Mouse (Mus musculus) kidney, adult 8-10 months (tissue): Measurements from ENCODE around the gene Fcgr4.

Experiments
- DNase-seq, 2 experiments: peaks; one replicate each; pipeline ENCODE4 v3.0.0; 2022

Gene Fcgr4

DNA sequence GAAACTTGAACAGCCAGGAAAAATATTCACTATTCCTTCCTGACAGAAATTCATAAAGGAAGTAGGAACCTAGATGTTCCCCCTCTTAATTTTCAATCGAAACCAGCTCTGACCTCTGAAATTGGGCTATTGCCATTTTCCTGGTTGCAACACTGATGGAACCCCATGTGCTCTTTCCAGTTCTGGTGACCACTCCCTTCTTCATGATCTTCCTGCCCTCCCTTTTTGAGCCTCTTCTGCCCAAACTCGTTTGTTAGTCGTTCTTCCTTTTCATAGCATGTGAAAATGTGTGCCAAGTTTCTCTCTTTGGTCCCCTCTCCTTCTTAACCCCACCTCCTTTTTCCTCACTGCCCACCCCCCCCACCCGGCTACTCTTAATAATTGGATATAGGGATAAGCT lies 7.0 kb upstream of the Fcgr4 start:
- DNase-seq: no peak

DNA sequence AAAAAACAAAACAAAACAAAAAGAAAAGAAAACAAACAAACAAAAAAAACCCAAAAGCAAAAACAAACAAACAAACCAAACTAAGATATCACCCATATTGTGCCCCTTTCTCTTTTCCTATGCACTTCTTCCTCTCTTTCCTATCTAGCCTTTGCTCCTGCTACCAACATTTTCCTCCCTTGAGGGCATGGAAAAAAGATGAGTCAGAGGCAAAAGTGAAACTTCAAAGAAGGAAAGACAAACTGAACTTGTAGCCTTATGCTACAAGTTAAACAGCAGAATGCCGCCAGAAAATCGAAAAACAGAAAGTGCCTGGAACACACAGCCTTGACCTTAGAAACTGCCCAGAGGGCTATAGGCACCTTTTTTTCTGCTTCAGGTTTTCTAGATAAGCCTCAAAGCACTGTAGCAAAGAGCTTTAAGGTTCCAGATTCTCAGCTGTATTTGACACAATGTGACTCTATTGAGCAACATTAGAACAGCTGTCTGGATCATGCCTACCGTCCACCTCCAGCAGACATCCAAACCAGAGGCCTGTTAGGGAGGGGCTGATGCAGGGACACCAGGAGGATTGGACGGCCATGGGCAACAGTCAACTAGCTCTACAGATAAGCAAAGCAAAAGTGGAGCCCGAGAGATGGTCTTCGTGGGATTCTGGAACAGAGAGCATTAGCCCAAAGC lies 1.9 kb upstream of the Fcgr4 start:
- no peak for DNase-seq

DNA sequence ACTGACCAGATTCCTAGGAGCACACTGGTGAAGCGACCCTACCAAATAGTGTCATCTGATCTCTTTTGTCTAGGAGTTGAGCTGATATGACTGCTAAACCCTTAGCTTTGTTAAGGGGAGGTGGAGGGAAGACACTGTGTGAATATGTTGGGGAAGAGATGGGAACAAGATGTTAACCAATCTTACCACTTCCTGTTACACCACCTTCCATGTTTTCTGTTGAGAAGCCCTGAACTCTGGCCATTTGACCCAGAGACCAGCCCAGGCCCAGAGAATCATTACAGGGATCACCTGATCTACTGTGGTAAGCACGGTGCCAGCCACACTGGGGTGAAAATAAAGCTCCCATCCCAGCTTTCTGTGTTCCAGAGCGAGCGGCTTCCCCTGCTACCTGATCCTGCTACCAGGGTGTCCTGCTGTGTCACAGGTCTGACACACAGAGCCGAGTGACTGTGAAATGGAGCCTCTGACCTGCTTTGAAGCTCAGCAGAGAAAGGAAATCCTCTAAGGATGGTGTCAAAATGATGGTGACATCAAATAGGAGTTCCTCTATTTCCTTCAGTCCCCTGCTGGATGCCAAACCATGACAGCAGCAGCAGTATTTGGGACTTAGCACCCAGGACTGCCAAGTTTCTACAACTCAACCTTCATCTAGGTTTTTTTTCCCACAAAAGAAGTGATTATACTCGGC lies 1.1 kb upstream of the Fcgr4 start:
- DNase-seq: no peak

DNA sequence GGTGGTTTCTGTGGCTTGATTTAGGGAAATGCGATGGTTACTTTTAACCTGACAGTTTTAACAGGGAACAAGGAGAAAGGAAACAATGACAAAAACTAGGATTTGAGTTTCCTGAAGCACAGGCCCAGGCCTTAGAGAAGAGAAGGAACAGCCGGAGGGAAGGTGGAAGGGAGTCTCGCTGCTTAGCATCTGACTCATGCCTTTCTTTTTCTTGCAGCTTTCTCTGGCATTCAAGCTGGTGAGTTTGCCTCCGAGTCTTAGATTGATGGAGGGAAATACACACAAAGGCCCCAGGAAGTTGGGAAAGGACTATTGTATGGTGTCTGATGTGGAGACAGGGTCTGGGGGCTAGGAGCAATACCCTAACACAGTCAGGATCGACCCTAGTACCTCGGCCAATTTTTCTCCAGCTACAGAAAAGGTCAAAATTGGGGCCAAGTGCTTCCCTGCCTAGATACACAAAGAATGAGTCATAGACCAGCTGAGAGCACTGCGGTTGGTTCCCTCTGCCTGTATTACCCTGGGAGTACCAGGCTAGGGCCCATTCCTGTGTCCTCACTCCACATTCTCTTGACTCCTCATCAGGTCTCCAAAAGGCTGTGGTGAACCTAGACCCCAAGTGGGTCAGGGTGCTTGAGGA lies 711 bp downstream of the Fcgr4 start:
- DNase-seq: no peak

DNA sequence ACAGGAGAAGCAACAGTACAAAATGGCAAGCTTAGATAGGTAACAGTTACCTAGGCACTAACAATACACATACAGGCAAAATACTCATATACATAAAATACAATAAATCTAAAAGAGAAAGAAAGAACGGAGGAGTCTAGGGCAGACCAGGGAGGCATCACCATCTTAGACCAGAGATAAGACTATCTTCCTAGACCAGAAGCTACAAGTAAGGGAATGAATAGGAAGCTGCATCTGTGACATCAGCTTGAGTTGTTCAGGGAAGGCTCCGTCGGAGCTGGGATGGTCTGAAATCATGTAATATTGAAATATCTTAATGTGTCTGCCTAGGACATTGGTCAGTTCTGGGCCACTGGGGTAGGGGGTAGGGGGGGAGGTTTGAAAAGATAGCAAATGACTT lies 13.0 kb downstream of the Fcgr4 start:
- no peak for DNase-seq

DNA sequence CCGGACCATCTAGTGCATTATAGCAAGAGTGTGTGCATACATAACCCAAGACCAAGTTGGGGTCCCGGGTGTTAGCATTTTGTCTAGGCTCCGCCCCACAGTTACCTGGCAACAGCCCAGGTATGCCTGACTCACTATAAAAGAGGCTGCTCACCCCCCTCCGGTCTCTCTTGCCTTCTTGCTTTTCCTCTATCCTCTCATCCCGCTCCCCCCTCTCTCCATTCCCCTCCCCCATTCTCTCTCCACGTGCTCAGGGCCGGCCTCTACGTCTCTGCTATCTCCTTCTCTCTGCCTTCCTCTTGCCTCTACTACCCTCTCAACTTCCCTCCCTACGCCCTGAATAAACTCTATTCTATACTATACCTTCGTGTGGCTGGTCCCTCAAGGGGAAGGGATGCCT lies 14.0 kb downstream of the Fcgr4 start:
- no peak for DNase-seq

DNA sequence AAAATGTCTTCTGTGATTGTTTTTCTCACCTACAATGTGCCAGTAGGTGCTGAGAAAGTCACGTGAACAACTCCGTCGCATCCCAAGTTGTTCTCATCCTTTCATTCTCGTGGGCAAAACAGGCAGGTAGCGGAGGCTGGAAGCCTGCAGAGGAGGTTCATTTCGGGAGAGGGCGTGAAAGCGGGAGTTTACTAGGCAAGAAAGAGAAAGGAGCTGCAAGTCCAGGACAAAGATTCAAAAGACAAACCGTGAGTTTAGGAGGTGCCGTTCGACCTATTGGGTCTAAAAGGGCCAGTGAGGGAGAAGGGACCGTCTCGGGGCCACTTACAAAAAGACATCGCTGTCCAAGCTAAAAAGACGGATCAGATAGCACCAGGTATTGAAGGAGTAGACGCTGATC lies 14.5 kb downstream of the Fcgr4 start:
- DNase-seq: no peak

DNA sequence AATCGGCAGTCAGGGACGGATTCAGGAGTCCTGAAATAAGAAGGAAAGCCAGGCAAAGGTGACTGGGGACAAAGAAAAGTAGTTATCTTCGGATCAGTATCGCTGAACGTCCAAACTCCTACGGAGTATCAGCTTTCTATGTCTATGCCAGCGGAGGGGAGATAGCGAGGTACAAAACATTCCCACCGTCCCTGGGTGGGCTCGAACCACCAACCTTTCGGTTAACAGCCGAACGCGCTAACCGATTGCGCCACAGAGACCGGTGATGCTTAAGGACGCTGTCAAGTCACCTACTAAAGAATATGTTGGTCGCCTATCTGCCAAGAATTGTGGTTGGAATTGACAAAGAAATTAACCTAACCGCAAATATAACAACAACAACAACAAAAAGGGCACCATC lies 15.0 kb downstream of the Fcgr4 start:
- DNase-seq: peak; percentile 78 to 91

DNA sequence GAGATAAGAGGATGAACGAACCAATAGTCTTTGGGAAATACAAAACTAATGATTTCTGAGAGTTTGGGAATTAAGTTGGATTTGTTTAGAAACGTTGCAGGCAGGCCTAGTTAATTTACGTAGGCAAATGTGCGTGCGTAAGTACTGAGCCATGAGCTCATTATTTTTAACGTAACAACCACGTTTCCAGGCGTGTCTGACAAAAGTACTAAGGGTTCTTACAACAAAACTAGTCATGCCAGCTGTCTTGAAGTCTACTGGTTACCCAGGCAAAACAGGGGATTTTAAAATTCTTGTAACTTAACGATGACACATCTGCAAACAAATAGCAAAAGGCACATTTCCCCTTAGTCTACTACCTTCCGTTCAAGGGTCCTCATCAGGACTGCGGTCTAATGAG lies 15.5 kb downstream of the Fcgr4 start:
- DNase-seq: no peak

DNA sequence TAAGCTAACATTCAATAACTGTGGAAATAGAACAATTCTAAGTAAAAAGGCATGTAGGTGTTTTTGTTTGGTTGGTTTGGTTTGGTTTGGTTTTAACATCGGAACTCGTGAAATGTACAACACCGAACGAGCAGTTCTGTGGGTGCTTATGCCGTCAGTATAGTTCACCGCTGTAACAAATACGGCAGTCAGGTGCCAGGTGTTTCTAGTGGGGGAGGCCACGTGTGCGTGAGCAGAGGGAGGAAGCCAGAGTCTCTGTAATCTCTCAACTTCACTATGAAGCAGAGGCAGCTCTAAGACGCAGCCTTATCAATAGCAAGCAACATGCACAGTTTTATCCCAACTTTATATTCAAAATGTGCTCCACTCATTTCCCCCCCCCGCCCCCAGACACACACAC lies 16.9 kb downstream of the Fcgr4 start:
- no peak for DNase-seq

DNA sequence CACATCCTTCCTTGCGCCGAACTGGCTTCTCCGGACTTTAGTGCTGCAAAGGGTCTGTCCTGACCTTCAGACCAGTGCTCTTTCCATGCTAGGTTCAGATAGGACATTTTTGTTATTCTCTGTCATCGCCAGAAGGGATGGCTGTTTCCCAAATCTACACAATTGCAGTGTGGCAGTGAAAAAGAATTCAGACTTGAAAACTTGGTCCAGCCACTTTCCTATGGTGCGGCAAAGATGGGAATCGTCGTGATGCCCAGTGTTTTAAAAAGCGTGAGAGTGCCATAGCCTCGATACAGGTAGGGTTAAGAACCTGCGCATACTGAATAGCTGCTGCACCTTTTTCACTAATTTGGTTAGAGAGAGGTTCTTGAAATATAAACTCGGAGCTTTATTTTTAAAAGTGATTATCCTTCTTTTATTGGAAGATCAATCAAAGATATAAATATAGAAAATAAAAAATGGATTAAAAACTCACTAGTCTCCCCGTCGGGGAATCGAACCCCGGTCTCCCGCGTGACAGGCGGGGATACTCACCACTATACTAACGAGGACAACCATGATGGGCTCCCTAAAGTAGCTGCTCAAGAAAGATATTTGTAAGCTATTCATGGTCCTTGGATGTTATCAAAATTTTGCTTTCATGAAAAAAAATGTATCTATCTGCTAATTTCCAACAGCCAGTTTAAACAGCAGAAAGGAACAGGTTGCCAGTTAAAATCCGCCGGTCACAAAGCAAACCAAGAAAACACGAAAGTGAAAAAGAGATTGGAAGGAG lies 18.0 kb downstream of the Fcgr4 start:
- peak; percentile 57 to 74 for DNase-seq

DNA sequence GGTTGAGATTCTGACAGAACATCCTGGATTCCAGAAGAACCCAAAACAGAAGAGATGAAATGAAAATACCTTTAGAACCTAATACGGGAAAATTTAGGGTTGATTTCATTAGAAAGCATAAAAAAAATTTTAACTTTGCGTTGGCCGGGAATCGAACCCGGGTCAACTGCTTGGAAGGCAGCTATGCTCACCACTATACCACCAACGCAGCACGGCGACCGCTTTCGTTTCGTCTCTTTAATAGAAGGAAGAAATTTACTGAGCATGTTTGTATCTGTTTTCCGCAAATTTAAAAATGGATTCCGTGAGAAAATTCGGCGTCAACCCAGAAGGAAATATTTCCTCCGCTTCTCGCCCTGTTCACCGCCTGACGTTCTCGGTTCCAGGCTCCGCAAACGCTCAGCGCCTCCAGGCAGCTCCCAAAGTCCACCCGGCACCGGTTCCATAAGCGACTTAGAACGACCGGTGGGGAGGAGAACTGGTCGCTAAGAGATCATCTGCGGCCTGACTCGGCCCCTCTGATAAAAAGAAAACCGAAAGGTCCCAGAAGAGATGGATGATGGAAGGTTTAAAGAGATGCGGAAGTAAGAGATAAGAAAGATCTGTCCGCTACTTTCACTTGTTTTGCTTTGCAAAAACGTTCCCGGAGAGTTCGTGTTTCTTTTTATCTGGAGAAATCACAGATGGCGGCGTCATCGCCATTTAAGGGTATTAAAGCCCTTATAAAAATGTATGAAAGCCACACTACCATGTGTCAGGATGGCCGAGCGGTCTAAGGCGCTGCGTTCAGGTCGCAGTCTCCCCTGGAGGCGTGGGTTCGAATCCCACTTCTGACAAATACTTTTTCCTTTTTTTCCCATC lies 19.4 kb downstream of the Fcgr4 start:
- DNase-seq: peak; percentile 73 to 86

DNA sequence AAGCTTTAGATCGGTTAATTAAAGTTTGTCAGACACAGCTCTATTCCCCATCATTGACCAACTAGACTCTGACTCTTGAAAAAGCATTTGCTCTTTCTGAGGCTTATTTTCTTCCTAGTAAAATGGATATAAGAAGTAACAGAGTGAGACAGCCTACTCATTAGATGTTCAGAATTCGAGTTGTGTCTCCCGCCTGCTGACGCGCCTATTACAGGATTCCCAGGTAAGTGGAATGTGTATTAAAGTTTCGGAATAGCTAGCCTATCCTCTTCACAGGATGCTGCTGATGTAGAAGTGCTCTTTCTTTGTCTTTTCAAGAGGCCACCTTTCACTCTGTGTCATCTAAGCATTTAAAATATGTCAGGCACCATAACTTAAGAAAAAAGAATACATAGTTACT lies 20.4 kb downstream of the Fcgr4 start:
- no peak for DNase-seq

DNA sequence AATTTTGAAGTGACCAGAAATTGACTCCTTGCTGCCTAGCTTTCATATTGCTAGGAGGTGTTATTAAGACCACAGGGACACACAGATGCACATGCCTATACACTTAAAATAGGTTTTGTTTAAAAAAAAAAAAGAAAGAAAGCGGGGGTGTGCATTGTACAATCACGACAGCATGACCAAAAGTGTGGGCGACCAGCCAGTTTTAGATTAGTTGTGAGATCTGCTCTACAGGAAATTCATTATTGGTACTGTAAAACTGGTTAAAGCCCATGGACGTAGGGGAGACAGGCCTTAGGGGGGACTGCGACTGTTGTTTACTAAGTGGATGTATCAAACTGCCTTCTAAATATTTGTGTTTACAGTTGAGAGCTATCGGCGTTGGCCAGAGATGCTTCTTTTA lies 21.2 kb downstream of the Fcgr4 start:
- DNase-seq: no peak

DNA sequence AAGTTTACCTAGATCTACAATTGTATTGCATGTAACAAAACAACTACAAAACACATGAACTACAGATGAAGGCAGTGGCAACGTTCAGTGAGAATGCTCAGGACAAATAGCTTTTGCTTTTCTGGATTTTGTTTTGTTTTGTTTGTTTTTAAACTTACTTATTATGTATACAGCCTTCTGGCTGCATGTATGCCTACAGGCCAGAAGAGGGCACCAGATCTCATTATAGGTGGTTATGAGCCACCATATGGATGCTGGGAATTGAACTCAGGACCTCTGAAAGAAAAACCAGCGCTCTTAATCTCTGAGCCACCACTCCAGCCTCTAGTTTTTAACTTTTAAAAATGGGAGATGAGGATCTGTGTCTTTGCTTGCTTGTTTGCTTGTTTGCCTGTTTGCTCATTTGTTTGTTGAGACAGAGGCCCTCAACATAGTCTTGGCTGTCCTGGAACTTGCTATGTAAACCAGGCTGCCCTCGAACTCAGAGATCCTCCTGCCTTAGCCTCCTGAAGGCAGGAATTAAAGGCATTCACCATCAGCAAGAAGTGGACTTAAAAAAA lies 25.0 kb downstream of the Fcgr4 start:
- DNase-seq: no peak

DNA sequence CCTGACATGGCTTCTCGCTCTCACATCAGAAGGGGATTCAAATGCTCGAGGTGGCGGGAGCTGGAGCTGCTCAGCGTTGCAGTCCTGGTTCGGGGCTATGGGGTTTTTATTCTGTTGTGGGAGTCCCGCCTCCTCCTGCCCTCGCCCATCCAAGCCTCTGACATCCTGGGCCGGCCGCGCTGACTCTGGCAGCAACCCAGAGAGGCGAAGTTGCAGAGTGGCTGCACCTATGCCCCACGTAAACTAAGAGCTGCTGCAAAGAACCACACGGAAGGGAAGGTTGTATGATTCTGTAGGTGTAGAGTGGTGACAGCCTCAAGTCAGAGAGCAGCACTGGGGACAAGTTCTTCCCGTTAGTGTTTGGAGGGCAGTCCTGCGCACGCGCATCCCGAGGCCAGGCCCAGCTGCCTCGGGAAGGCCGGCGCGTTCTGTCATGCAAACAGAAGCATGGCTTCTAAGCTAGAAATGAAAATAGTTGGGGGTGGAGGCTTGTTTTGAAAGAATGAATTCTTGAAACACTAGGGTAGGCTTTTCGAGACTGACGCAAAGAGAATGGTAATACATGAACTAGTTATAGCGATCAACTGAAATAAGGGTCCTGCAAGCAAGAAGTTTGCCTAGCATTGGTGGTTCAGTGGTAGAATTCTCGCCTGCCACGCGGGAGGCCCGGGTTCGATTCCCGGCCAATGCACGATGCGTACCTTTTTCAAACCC lies 25.8 kb downstream of the Fcgr4 start:
- DNase-seq: peak; percentile 86

DNA sequence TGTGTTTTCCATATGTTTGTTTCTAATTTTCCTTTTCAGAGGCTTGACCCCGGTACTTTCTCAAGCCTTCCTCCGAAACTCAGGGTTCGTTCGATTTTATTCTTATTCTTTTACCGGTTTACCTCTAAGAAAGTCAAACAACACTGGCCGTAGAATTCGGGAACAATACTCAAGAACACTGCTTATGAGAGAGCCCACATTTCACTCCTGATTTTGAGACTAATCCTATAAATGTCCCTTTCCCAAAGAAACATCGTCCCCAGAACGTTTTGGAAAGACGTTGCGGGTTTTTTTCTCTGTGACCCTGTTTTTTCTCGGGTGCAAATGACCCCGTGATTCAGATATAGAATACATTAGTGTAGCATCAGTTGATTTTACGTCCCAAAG lies 26.4 kb downstream of the Fcgr4 start:
- no peak for DNase-seq

DNA sequence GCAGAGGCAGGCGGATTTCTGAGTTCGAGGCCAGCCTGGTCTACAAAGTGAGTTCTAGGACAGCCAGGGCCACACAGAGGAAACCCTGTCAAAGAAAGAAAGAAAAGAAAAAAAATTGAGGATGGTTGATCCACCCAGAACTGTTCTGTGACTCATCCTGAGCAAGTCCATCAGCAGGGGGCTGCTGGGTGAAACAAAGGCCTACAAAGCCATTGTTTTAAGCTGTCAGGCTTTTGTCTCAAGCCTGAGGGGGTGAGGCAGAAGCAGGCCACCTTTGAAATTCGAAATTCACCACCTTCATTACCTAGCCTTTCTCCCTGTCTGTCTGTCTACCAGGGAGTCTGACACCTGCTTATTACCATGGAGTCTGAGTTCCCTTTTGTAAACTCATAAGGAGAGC lies 27.8 kb downstream of the Fcgr4 start:
- DNase-seq: no peak

DNA sequence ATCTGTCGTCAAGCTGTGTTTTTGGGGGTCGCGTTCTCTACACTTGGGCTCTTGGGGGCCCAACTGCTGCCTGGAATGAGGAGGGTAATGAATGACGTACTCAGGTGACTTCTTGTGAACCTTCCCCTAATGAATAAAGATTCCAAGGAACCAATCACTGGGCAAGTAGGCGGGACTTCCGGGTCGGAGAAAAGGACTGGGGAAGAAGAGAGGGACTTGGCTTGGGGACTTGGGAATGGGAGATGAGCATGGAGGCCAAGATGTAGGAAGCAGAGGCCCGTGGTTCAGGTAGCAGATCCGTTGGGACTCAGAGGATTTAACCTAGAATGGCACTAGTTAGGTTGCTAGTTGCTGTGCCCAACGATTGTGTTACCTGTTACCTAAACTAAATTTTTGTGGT lies 30.5 kb downstream of the Fcgr4 start:
- DNase-seq: no peak

DNA sequence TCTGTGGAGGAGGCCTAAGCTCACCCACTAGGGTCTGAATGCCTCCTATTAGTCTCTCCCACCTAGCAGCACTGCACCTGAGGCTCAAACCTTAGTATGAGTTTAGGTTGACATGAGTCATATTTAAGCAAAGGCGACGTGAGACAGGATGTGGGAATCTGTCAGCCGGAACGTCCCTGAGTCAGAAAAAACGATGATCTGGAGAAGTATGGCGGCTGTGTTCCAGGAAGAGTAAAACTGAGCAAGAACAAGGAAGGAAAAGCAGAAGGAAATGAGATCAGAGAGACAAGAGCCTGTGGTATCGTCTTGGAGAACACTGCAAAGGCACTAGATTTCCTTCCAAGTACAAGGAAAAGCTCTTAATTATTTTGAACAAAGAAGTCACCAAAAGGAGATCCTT lies 32.1 kb downstream of the Fcgr4 start:
- no peak for DNase-seq

DNA sequence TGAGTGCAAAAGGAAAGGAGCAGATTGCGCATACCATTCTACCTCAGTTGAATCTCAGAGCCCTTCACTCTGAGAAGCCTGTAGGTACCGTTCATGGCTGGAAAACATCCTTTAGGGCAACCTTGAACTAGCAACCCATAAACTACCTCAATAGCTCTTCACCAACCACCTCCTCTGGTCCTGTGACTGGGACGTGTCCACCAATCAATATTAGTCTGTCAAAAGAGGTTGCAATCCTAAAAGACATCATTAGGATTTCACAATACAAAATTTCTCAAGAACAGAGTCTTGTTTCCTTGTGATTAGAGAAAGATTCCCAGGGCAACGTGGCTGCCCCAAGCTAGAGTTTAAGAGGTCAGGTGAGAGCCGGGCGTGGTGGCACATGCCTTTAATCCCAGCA lies 34.6 kb downstream of the Fcgr4 start:
- DNase-seq: no peak

DNA sequence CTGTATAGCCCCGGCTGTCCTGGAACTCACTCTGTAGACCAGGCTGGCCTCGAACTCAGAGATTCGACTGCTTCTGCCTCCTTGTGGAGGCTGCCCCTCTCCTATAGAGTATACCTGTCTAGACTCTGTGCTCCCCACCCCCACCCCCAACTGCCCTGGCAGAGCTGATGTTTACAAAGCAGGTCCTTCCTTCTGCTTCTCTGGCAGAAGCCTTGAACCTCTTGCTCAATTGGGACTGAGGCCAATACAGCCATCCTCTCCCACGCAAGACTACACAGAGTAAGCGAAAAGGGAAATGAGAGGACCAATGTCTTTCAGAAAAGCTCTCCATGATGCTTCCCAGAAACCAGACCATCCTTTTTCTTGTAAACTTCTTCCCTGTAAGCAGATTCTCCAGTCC lies 38.5 kb downstream of the Fcgr4 start:
- no peak for DNase-seq
